Mouse (Mus musculus): ENCODE results near the gene Hif3a.

- TF ChIP-seq CTCF (IDR thresholded peaks at IDR 0.05; ENCODE audit: extremely low read depth, insufficient read depth, insufficient read length, insufficient replicate concordance) (no peak), POLR2A (IDR thresholded peaks at IDR 0.05; ENCODE audit: low read depth, low read length) (no peak)
Measured at GRCm38 (mm10) chr7:17059463-17059844, 2.8 kb downstream of the Hif3a start.
